Mouse (Mus musculus) liver, postnatal 0 days (tissue): ENCODE data around the gene Ptprj.

Source experiments
- CTCF ChIP-seq: sonication (generic); IDR thresholded peaks from 2 replicates; pipeline ENCODE4 v1.5.1; 2016; ENCODE audit warnings: antibody characterized with exemption, low read depth
- EP300 ChIP-seq: IDR thresholded peaks from 2 replicates; pipeline ENCODE4 v1.6.1; 2016; ENCODE audit warnings: antibody characterized with exemption, low read depth, mild to moderate bottlenecking

DNA sequence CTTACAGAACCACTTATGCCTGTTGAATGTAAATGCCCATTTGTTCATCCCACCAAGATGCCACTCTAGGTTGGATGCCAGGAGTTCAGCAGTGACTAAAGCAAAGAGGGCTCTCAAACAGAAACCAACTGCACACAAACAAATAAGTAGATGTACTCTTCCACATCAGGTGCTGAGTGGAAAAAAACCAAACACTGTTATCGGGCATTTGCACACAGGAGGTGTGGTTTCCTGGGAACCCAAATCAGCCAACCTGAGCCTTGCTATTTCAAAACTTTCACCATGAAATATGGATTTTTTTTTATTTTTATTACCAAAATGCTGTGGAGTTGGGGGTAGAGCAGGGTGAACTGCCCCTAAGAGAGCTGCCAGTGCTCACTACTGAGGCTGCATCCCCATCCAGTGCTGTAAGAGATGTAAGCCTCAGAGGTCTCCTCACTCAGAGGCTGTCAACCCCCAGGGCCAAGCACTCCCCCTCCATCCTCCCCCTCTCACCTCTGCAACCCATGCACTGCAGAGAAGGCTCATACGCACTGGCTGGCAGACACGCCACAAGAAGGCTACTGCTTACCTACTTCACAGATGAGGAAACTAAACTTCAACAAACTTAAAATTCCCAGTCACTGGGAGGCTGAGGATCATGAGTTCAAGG is 77.1 kb downstream of the Ptprj start:
- TF ChIP-seq CTCF (no peak), EP300 (peak; percentile 88)
